Mouse (Mus musculus) erythroblast, embryonic 14.5 days (primary cell): Measurements from ENCODE around the gene Tex46. TPM values are rescaled to one million over a fixed set of nuclear protein-coding genes. Genes with fewer than 3 reads are reported as not detected.
A peak's percentile ranks its signal among the peaks of the same experiment; 100 is the strongest.

Experiments used
- H3K27me3 ChIP-seq: 2 replicates; pipeline ENCODE4 v1.6.1; 2012; ENCODE audit warnings: inconsistent platforms; ENCODE audit not compliant: control insufficient read depth
- H3K36me3 ChIP-seq: 2 replicates; pipeline ENCODE4 v1.6.1; 2012; ENCODE audit warnings: mild to moderate bottlenecking, inconsistent platforms; ENCODE audit not compliant: control insufficient read depth
- H3K4me1 ChIP-seq: 2 replicates; pipeline ENCODE4 v1.6.1; 2012; ENCODE audit warnings: inconsistent platforms; ENCODE audit not compliant: control insufficient read depth
- H3K4me3 ChIP-seq: replicated peaks from 2 replicates; pipeline ENCODE3; 2012; ENCODE audit warnings: moderate library complexity, mild to moderate bottlenecking, inconsistent platforms
- H3K9me3 ChIP-seq: 2 replicates; pipeline ENCODE4 v1.6.1; 2012; ENCODE audit warnings: low read length, inconsistent platforms, mixed read lengths; ENCODE audit not compliant: control insufficient read depth
- GATA1 ChIP-seq: IDR thresholded peaks from 2 replicates; pipeline ENCODE4 v1.6.1; 2012; ENCODE audit warnings: low read length, inconsistent platforms, mixed read lengths
- TAL1 ChIP-seq: IDR thresholded peaks from 3 replicates; pipeline ENCODE4 v1.6.1; 2012; ENCODE audit warnings: low read length, inconsistent platforms, mixed read lengths
- polyA plus RNA-seq: library from polyadenylated mRNA; stranded (reverse); fragments of >175 nt; gene quantifications from 2 replicates; pipeline ENCODE4 v1.2.3, GENCODE M21; 2012

Gene Tex46
- polyA plus RNA-seq, 1 experiment: not detected

- TF ChIP-seq GATA1 (no peak), TAL1 (no peak)
- Histone ChIP-seq H3K36me3 (no peaks in the 10 kb centered on the region), H3K27me3 (peaks cover 21% of the 10 kb centered on the region), H3K4me1 (peaks cover 3% of the 10 kb centered on the region; the same call in 1 of the 2 replicates), H3K4me3 (no peak overlapping the region), H3K9me3 (no peaks in the 10 kb centered on the region; the same call in 1 of the 2 replicates)
Observed at GRCm38 (mm10) chr4:136638890-136639289, 28.7 kb downstream of the Tex46 start.

GRCm38 (mm10) chr4:136648922-136649479 is 38.8 kb downstream of the Tex46 start:
- no peaks in the 10 kb centered on the region for H3K36me3 ChIP-seq
- H3K4me3 ChIP-seq: no peak overlapping the region
- no peaks in the 10 kb centered on the region for H3K27me3 ChIP-seq
- TF ChIP-seq TAL1 (no peak), GATA1 (no peak)
- H3K4me1 ChIP-seq: peaks cover 18% of the 10 kb centered on the region
- no peaks in the 10 kb centered on the region for H3K9me3 ChIP-seq

- no peaks in the 10 kb centered on the region for H3K27me3 ChIP-seq
- H3K4me1 ChIP-seq: peaks cover 19% of the 10 kb centered on the region
- TF ChIP-seq TAL1 (no peak), GATA1 (no peak)
- no peaks in the 10 kb centered on the region for H3K36me3 ChIP-seq
- no peaks in the 10 kb centered on the region for H3K9me3 ChIP-seq
- H3K4me3 ChIP-seq: no peak overlapping the region
Observed at GRCm38 (mm10) chr4:136649480-136650196, 39.4 kb downstream of the Tex46 start.

- Histone ChIP-seq H3K4me1 (peaks cover 19% of the 10 kb centered on the region), H3K4me3 (no peak overlapping the region), H3K9me3 (no peaks in the 10 kb centered on the region), H3K36me3 (no peaks in the 10 kb centered on the region), H3K27me3 (no peaks in the 10 kb centered on the region)
- TF ChIP-seq TAL1: no peak
- TF ChIP-seq GATA1: no peak
Observed at GRCm38 (mm10) chr4:136650261-136650660, 40.0 kb downstream of the Tex46 start.

- no peak for TF ChIP-seq TAL1
- TF ChIP-seq GATA1: no peak
- no peaks in the 10 kb centered on the region for H3K36me3 ChIP-seq
- no peaks in the 10 kb centered on the region for H3K27me3 ChIP-seq
- peaks cover 19% of the 10 kb centered on the region for H3K4me1 ChIP-seq
- no peaks in the 10 kb centered on the region for H3K9me3 ChIP-seq
- no peak overlapping the region for H3K4me3 ChIP-seq
Observed at GRCm38 (mm10) chr4:136651357-136651811, 41.1 kb downstream of the Tex46 start.

DNA sequence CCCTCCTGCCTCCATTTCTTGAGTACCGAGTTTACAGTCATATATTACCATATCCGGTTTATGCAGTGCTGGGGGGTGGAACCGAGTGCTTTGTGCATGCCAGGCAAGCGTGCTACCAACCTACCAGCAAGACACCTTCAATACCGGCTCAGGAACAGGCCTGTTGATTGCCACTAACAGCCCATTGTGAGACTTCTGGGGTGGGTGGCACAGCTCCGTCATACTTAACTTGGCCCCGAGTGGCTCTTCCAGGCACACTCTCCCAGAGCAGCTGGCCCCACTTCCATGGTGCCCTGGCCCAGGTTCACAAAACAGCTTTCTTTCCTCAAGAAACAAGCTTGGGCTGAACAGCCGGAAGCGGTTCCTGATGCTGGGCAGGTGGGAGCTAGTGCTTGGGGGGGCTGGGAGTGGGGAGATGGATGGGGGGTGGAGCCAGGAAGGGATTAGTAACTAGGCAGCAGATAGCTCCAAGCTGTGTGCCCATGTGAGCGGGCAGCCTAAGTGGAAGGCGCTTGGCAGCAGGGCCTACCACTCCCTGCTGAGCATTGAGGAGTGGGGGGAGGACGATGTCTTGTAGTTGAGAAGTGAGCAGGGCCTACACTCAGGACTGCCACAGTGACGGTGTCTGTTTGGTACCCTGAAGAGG is 41.8 kb downstream of the Tex46 start:
- H3K27me3 ChIP-seq: no peaks in the 10 kb centered on the region
- H3K4me1 ChIP-seq: peaks cover 19% of the 10 kb centered on the region
- H3K36me3 ChIP-seq: no peaks in the 10 kb centered on the region
- no peak for TF ChIP-seq TAL1
- TF ChIP-seq GATA1: no peak
- no peak overlapping the region for H3K4me3 ChIP-seq
- H3K9me3 ChIP-seq: no peaks in the 10 kb centered on the region

GRCm38 (mm10) chr4:136652528-136652910 is 42.3 kb downstream of the Tex46 start:
- peaks cover 22% of the 10 kb centered on the region for H3K4me1 ChIP-seq
- no peak overlapping the region for H3K4me3 ChIP-seq
- no peak for TF ChIP-seq GATA1
- H3K9me3 ChIP-seq: no peaks in the 10 kb centered on the region
- no peaks in the 10 kb centered on the region for H3K36me3 ChIP-seq
- no peaks in the 10 kb centered on the region for H3K27me3 ChIP-seq

DNA sequence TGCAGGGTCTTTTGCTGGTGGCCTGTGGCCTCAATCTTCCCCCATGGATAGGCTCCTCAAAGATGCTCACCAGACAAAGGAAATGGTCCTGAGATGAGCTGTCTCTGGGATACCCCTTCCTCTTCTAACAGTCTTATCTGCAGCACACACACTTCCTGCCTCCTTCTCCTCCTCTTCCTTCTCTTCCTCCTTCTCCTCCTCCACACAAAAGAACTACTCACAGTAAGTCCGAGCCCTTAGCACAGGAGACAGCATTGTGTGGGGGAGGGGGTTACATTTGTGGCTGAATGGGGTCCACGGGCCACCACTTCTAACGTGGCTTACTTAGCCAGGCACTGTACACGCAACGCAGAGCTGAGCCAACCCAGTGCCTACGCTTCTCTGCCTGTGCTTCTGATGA is 42.8 kb downstream of the Tex46 start:
- no peaks in the 10 kb centered on the region for H3K27me3 ChIP-seq
- H3K36me3 ChIP-seq: no peaks in the 10 kb centered on the region
- peaks cover 22% of the 10 kb centered on the region for H3K4me1 ChIP-seq
- TF ChIP-seq GATA1 (no peak), TAL1 (no peak)
- H3K4me3 ChIP-seq: peak overlapping the region; percentile 28
- no peaks in the 10 kb centered on the region for H3K9me3 ChIP-seq

GRCm38 (mm10) chr4:136653692-136654234 is 43.5 kb downstream of the Tex46 start:
- H3K36me3 ChIP-seq: no peaks in the 10 kb centered on the region
- no peaks in the 10 kb centered on the region for H3K9me3 ChIP-seq
- TF ChIP-seq GATA1: no peak
- no peak for TF ChIP-seq TAL1
- no peak overlapping the region for H3K4me3 ChIP-seq
- no peaks in the 10 kb centered on the region for H3K27me3 ChIP-seq
- H3K4me1 ChIP-seq: peaks cover 22% of the 10 kb centered on the region
